Mouse (Mus musculus): ENCODE measurements around the gene St3gal6.

DNA sequence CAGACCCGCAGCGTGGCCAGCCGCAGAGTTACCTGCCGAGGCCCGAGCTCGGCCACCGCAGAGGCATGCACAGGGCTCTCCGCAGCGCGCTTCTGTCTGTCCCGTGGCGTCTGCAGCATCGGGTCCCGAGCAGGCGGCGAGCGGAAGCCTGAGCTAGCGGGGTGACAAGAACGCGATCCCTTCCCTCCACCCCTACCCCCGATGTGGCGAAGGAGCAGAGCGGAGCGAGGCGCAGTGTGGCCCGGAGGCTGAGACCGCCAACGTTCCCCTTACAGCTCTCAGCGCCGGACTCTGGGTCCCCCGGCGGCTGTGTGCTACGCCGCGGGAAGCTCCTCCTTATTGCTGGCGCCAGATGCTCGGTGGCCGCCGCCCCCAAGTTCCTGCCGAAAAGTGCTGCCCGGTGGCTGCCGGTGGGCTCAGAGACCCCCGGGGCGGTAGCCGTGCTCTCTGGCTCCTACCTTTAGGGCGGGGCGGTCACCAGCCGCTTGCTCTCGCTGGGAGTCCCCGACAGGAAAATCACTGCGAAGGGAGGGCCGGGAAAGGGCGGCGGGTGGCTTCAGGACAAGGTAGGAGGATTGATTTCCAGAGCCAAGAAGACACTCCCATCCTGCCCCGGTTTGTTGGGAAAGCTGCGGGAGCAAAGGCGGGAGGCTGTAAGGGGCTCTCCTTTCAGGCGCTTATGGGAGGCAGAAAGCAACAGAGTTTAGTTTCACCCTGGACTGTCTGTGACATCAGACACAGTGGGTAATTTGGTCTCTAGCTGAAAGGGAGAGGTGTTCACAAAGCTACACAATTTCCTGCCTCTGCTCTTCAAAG lies 791 bp downstream of the St3gal6 start:
- TF ChIP-seq EP300 (IDR thresholded peaks at IDR 0.05; ENCODE audit: low read depth) (no peak), CTCF (IDR thresholded peaks at IDR 0.05; ENCODE audit: low read depth) (no peak)

Measured in heart, postnatal 0 days (tissue).